Mouse (Mus musculus): ENCODE results near the gene Hp.

- TF ChIP-seq CTCF (IDR thresholded peaks at IDR 0.05) (peak; percentile 48), EP300 (IDR thresholded peaks at IDR 0.05) (0 out of 2 replicates have a peak, but pooled peaks have one; percentile 59)
These were observed 29.5 kb upstream of the Hp start, which contains the start of gene Dhodh for GRCm38 (mm10) chr8:109608271-109609152.

All from lung, postnatal 0 days (tissue).